Mouse (Mus musculus) intestine, embryonic 14.5 days (tissue): ENCODE measurements at regions not wholly inside any gene's neighbourhood (a gene's known extent, or its start where the extent isn't known, plus 50 kb on each side); places are given as distances from the start of the nearest gene placed in this dataset.

Experiments used
- ATAC-seq: fragments of 200-750 bp; cut with Nextera tagmentation; replicated peaks from 2 replicates; pipeline ENCODE4 v1.8.0; 2017; ENCODE audit warnings: low read depth, moderate number of reproducible peaks, moderate TSS enrichment, moderate library complexity; ENCODE audit not compliant: low FRiP score, low TSS enrichment
- DNase-seq: peaks from one replicate; pipeline ENCODE4 v3.0.0-alpha.2; 2018; ENCODE audit warnings: low spot score
- H3K27ac ChIP-seq: fragments of 300-500 bp; sonication (generic); 2 replicates; pipeline ENCODE4 v1.5.1; 2014; ENCODE audit warnings: low read depth, mild to moderate bottlenecking, control low read depth
- H3K27me3 ChIP-seq: fragments of 300-500 bp; sonication (generic); replicated peaks from 2 replicates; pipeline ENCODE4 v1.6.1; 2014; ENCODE audit warnings: low read length, control low read depth; ENCODE audit not compliant: control insufficient read depth, insufficient read depth
- H3K36me3 ChIP-seq: fragments of 300-500 bp; sonication (generic); 2 replicates; pipeline ENCODE4 v1.6.1; 2014; ENCODE audit warnings: low read length, control low read depth; ENCODE audit not compliant: control insufficient read depth, insufficient read depth
- H3K4me1 ChIP-seq: fragments of 300-500 bp; sonication (generic); replicated peaks from 2 replicates; pipeline ENCODE4 v1.6.1; 2014; ENCODE audit warnings: low read length, control low read depth, mixed read lengths; ENCODE audit not compliant: control insufficient read depth, insufficient read depth
- H3K4me2 ChIP-seq: fragments of 300-500 bp; sonication (generic); 2 replicates; pipeline ENCODE4 v1.6.1; 2014; ENCODE audit warnings: low read length
- H3K4me3 ChIP-seq: fragments of 300-500 bp; sonication (generic); 2 replicates; pipeline ENCODE4 v1.5.1; 2014; ENCODE audit warnings: low read depth, low read length, control low read depth, mixed read lengths
- H3K9ac ChIP-seq: fragments of 300-500 bp; sonication (generic); 2 replicates; pipeline ENCODE4 v1.6.1; 2014; ENCODE audit warnings: mild to moderate bottlenecking, low read length
- H3K9me3 ChIP-seq: fragments of 300-500 bp; sonication (generic); 2 replicates; pipeline ENCODE4 v1.6.1; 2016; ENCODE audit warnings: low read length, control low read depth; ENCODE audit not compliant: control insufficient read depth
- WGBS: fragments of 180-500 bp; shearing (Covaris S2); extraction: QIAGEN DNeasy Blood & Tissue Kit; methylation state at CpG from one replicate; pipeline ENCODE4 v1.1.7; 2014; 5-methylcytosine and 5-hydroxymethylcytosine counted together

DNA sequence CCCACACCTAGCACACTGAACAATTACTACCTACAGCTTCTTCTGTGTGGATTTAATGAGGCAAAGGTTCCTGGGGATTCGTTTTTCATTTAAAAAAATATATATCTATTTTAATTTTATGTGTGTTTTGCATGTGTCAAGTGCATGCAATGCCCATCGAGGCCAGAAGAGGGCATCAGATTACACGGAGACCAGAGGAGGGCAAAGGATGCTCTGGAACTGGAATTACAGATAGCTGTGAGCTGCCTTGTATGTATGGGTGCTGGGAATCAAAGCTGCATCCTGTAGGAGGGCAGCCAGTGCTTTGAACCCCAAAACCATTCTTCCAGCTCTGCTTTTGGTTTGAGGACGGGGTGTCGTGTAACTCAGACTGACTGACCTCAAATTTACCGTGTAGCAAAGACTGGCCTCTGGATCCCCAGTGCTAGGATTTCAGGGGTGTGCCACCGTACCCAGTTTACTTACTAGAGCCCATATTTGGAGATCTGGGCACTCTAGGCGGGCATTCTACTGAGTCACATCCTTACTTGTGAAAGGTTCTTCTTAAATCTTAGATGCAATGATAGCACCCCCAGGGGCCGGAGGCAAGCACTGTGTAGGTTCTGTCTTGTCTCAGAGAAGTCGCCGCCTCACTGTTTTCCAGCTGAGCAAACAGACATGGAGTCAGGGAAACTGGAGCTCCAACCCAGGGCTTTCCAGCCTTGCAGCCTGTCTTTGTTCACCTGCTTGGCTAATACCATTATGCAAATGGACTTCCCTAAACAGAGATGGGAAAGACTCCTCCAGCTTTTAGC, 225.6 kb upstream of the Nfe2l3 start:
- Histone ChIP-seq H3K4me2 (no peak overlapping the region), H3K4me3 (no peak overlapping the region), H3K27me3 (peaks cover 15% of the 10 kb centered on the region; the same call in 1 of the 2 replicates), H3K9ac (no peak overlapping the region), H3K4me1 (peaks cover 15% of the 10 kb centered on the region), H3K36me3 (no peaks in the 10 kb centered on the region), H3K9me3 (no peaks in the 10 kb centered on the region), H3K27ac (no peak overlapping the region)
- 16% methylated on average over 11 of the region's 11 CpGs for WGBS
- peak; percentile 84 for DNase-seq
- ATAC-seq = no peak

GRCm38 (mm10) chr6:51207587-51208361, 224.7 kb upstream of the Nfe2l3 start:
- peaks cover 15% of the 10 kb centered on the region; the same call in 1 of the 2 replicates for H3K27me3 ChIP-seq
- H3K4me1 ChIP-seq = peaks cover 16% of the 10 kb centered on the region
- no peaks in the 10 kb centered on the region for H3K36me3 ChIP-seq
- H3K4me3 ChIP-seq = no peak overlapping the region
- DNase-seq (no peak), ATAC-seq (no peak)
- no peaks in the 10 kb centered on the region for H3K9me3 ChIP-seq
- 6% methylated on average over 21 of the region's 21 CpGs for WGBS
- H3K27ac ChIP-seq = no peak overlapping the region
- H3K9ac ChIP-seq = no peak overlapping the region
- H3K4me2 ChIP-seq = peak overlapping the region; percentile 28

GRCm38 (mm10) chr6:51208660-51209396, 223.6 kb upstream of the Nfe2l3 start:
- WGBS = 2% methylated on average over 6 of the region's 6 CpGs

GRCm38 (mm10) chr6:51211418-51211817, 221.1 kb upstream of the Nfe2l3 start:
- Histone ChIP-seq H3K36me3 (no peaks in the 10 kb centered on the region), H3K9me3 (no peaks in the 10 kb centered on the region), H3K27ac (no peak overlapping the region), H3K4me2 (peak overlapping the region; percentile 28), H3K4me1 (peaks cover 16% of the 10 kb centered on the region), H3K27me3 (peaks cover 15% of the 10 kb centered on the region; the same call in 1 of the 2 replicates), H3K4me3 (no peak overlapping the region), H3K9ac (no peak overlapping the region)
- WGBS = 19% methylated on average over 7 of the region's 7 CpGs
- DNase-seq = no peak
- ATAC-seq = no peak

More at GRCm38 (mm10) chr6:51208660-51209396, 223.6 kb upstream of the Nfe2l3 start:
- Histone ChIP-seq H3K27me3 (peaks cover 15% of the 10 kb centered on the region; the same call in 1 of the 2 replicates), H3K27ac (no peak overlapping the region), H3K4me2 (no peak overlapping the region), H3K4me3 (no peak overlapping the region), H3K9me3 (no peaks in the 10 kb centered on the region), H3K4me1 (peaks cover 16% of the 10 kb centered on the region), H3K9ac (no peak overlapping the region), H3K36me3 (no peaks in the 10 kb centered on the region)
- DNase-seq = peak; percentile 70
- ATAC-seq = 0 out of 2 replicates have a peak, but pooled peaks have one; percentile 54

DNA sequence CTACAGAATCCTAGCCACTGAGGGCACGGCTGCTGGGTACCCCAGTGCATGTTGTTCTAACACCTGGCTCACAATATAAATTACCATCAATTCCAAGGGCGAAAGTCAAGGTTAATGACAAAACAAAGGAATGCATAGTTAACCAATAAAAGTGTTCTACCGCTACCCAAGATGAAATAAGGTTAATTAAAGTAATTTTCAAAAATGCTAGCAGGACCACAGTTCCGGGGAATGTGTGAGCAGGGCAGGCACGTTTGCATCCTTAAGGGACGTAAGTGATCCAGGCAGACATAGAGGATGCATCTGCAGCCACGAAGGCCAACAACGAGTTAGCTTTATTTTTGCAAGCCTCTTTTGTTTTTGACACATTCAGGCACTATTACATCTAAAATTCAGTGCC, 220.3 kb upstream of the Nfe2l3 start:
- H3K9ac ChIP-seq = no peak overlapping the region
- peaks cover 11% of the 10 kb centered on the region; the same call in 1 of the 2 replicates for H3K27me3 ChIP-seq
- H3K36me3 ChIP-seq = no peaks in the 10 kb centered on the region
- no peak overlapping the region for H3K4me3 ChIP-seq
- H3K27ac ChIP-seq = no peak overlapping the region
- WGBS = 89% methylated on average over 8 of the region's 8 CpGs
- no peak for DNase-seq
- ATAC-seq = no peak
- peaks cover 16% of the 10 kb centered on the region for H3K4me1 ChIP-seq
- H3K4me2 ChIP-seq = no peak overlapping the region
- no peaks in the 10 kb centered on the region for H3K9me3 ChIP-seq

- no peak for ATAC-seq
- H3K36me3 ChIP-seq = no peaks in the 10 kb centered on the region
- no peak for DNase-seq
- no peak overlapping the region for H3K27ac ChIP-seq
- H3K9me3 ChIP-seq = no peaks in the 10 kb centered on the region
- H3K4me2 ChIP-seq = no peak overlapping the region
- no peaks in the 10 kb centered on the region for H3K27me3 ChIP-seq
- H3K4me3 ChIP-seq = no peak overlapping the region
- no peak overlapping the region for H3K9ac ChIP-seq
- peaks cover 6% of the 10 kb centered on the region for H3K4me1 ChIP-seq
- WGBS = 83% methylated on average over 10 of the region's 10 CpGs
Measured at GRCm38 (mm10) chr6:51215371-51215770, 217.1 kb upstream of the Nfe2l3 start.

- DNase-seq = no peak
- Histone ChIP-seq H3K27ac (no peak overlapping the region), H3K36me3 (no peaks in the 10 kb centered on the region), H3K4me1 (peaks cover 5% of the 10 kb centered on the region), H3K9ac (no peak overlapping the region), H3K27me3 (no peaks in the 10 kb centered on the region), H3K4me2 (no peak overlapping the region), H3K9me3 (no peaks in the 10 kb centered on the region), H3K4me3 (no peak overlapping the region)
- ATAC-seq = no peak
- WGBS = 52% methylated on average over 8 of the region's 8 CpGs
Measured at GRCm38 (mm10) chr6:51216472-51216871, 216.0 kb upstream of the Nfe2l3 start.

- H3K9ac ChIP-seq = no peak overlapping the region
- no peak overlapping the region for H3K27ac ChIP-seq
- no peaks in the 10 kb centered on the region for H3K4me1 ChIP-seq
- ATAC-seq (no peak; the same call in 1 of the 2 replicates), DNase-seq (no peak)
- 86% methylated on average over 12 of the region's 12 CpGs for WGBS
- H3K4me3 ChIP-seq = no peak overlapping the region
- H3K9me3 ChIP-seq = no peaks in the 10 kb centered on the region
- H3K27me3 ChIP-seq = no peaks in the 10 kb centered on the region
- H3K36me3 ChIP-seq = no peaks in the 10 kb centered on the region
- H3K4me2 ChIP-seq = no peak overlapping the region
Measured at GRCm38 (mm10) chr6:51219691-51220090, 212.8 kb upstream of the Nfe2l3 start.
